Mouse (Mus musculus): ENCODE measurements at regions not wholly inside any gene's neighbourhood (a gene's known extent, or its start where the extent isn't known, plus 50 kb on each side); places are given as distances from the start of the nearest gene placed in this dataset.
A peak's percentile ranks its signal among the peaks of the same experiment; 100 is the strongest.

DNA sequence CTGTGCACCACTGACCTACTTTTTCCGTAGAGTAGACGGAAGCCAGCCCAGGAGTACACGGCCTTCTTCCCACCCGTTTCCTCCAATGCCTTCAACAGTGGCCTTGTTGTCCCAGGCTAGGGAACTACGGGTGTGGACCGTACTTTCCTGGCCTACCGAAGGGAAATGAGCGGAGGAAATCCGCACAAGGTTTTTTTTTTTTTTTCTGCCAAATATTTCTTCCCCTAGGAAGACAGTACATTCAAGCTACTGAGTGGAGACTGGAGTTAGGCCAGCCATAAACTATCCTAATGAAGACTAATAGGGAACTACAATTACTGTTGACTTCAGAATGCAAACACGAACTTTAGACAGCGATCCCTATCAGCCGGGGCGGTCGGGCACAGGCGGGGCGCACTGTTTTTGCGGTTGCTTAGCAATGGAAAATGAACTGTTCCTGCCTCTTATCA lies 177.3 kb downstream of the Ttc8 start:
- no peak for DNase-seq (ENCODE audit: low spot score)

- DNase-seq (ENCODE audit: low spot score): no peak
These were observed 179.5 kb downstream of the Ttc8 start for GRCm38 (mm10) chr12:99099881-99100280.

DNA sequence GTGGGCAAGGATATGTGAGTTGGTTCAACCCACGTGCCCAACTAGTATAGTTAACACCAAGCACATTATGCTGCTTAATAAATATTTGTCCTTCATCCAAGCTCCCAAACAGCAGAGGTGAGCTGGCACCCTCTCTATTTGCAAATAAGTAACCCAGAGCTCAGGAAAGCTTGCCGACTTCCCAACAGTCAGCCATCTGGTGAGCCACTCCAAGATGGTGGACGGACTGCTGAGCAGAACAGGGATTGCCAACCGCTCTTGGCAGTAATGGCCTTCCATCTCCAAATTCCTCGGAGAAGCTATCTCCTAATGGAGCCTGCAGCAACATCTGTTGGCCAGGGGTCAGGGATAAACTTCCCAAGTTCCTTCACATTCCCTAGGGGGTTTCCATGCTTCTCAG lies 188.2 kb downstream of the Ttc8 start:
- no peak for DNase-seq (ENCODE audit: low spot score)

DNA sequence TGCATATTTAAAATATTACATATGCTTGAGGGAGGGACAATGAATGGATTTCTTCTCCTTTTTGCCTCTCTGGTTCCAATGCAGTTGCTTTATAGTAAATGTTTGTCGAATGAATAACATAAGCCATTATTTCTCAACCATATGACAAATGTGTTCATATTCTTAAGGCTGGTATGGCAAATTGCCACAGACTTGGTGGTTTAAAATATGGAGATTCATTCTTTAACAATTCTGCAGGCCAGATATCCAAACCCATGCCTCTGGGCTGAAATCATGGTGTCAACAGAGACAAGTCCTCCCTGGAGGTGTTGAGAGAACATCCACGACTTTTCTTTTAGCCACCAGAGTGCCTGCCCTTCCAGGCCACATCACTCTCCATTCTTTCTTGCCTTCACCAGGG lies 193.4 kb downstream of the Ttc8 start:
- DNase-seq (ENCODE audit: low spot score): no peak

DNA sequence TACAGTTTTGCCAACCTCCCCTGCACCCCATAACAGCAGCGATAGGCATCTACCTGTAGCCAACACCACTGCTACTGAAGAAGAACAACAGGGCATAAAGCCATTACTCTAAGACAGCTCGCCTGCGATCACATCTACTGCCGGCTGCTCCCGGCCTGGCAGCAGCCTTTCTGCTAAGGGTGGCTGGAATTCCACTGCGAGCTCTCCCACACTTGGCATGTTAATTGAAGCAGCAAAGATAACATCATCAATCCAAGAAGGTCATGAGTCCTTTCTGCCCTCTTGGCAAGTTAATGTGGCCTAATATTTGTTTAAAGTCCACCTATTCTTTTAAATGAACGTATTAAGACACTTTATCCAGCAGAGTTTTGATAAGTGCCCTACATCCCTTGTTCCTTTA lies 196.1 kb downstream of the Ttc8 start:
- DNase-seq (ENCODE audit: low spot score): peak; percentile 40

DNA sequence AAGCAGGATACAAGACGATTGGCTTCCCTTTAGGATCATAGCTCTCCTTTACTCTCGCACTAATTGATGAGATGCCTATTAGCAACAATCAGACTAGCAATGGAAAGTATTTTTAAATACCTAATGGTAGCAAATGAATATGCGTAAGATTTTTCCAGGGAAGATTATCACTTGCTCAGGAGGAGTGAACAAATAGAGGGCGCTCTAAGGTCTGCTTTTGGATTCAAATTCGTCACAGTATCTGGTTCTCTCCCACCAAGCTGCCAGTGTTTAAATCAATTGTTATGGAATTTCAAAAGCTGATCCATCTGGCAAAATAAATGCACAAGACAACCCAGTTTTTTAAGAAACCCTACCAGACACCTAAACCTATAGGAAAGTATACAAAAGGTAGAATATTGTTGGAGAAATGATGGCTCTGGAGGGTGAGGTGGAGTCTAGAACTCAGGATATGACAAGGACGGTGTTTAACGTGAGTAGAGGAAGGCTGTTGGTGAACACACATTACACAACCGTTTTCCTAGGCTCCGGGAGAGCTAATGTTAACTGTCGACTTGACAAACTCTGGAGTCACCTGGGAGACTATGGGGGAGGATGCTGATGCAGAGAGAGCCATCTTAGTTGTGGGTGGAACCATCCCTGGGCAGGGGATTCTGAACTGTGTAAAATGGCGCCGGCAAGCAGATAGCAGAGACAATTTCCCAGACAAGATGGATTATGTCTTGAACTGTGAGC lies 198.2 kb downstream of the Ttc8 start:
- DNase-seq (ENCODE audit: low spot score): peak; percentile 22

- DNase-seq (ENCODE audit: low spot score): no peak
These were observed 199.6 kb downstream of the Ttc8 start for GRCm38 (mm10) chr12:99119966-99120365.

- DNase-seq (ENCODE audit: low spot score): no peak
These were observed 203.5 kb downstream of the Ttc8 start for GRCm38 (mm10) chr12:99123611-99124495.

DNA sequence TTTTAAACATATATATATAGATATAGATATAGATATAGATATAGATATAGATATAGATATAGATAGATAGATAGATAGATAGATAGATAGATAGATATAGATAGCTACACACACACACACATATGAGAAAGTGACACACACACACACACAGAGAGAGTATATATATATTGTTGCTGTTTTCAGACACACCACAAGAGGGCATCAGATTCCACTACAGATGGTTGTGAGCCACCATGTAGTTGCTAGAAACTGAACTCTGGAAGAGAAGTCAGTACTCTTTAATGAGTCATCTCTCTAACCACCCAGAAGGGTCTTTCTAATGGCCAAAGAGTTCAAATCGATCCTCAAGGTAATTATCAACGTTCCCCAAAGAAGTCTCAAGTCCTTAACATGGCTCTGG lies 205.8 kb downstream of the Ttc8 start:
- no peak for DNase-seq (ENCODE audit: low spot score)
